Mouse (Mus musculus): Measurements from ENCODE around the gene Rfx5. TPM values are rescaled to one million over a fixed set of nuclear protein-coding genes. Genes with fewer than 3 reads are reported as not detected.

Gene Rfx5
- polyA plus RNA-seq, 1 experiment from 2014 or later = 8.5 TPM

GRCm38 (mm10) chr3:94973620-94974019, 19.7 kb downstream of the Rfx5 start:
- Histone ChIP-seq H3K9ac (no peak overlapping the region), H3K4me1 (peaks cover 4% of the 10 kb centered on the region), H3K36me3 (peaks cover 5% of the 10 kb centered on the region; the same call in 1 of the 2 replicates), H3K27me3 (replicated peaks) (no peaks in the 10 kb centered on the region), H3K9me3 (no peaks in the 10 kb centered on the region), H3K27ac (no peak overlapping the region), H3K4me2 (peak overlapping the region; percentile 75), H3K4me3 (replicated peaks) (no peak overlapping the region)
- ATAC-seq (ENCODE audit: insufficient read depth, low FRiP score, low read depth) = no peak
- WGBS = 84% methylated on average over 5 of the region's 5 CpGs

- H3K27ac ChIP-seq = peak overlapping the region; percentile 48; the same call in 1 of the 2 replicates
- peak overlapping the region; percentile 29; the same call in 1 of the 2 replicates for H3K9ac ChIP-seq
- peak overlapping the region; percentile 99 for H3K4me3 ChIP-seq (replicated peaks)
- H3K4me2 ChIP-seq = peak overlapping the region; percentile 75
- H3K36me3 ChIP-seq = peaks cover 5% of the 10 kb centered on the region; the same call in 1 of the 2 replicates
- 19% methylated on average over 8 of the region's 9 CpGs for WGBS
- ATAC-seq (ENCODE audit: insufficient read depth, low FRiP score, low read depth) = no peak; the same call in 1 of the 2 replicates
- H3K4me1 ChIP-seq = peaks cover 4% of the 10 kb centered on the region
- no peaks in the 10 kb centered on the region for H3K9me3 ChIP-seq
- H3K27me3 ChIP-seq (replicated peaks) = no peaks in the 10 kb centered on the region
Measured at GRCm38 (mm10) chr3:94974026-94974527, 20.2 kb downstream of the Rfx5 start.

GRCm38 (mm10) chr3:94974528-94975422, 20.9 kb downstream of the Rfx5 start, which contains the start of gene Pi4kb:
TSS of gene Pi4kb (plus strand) at chr3:94974731.
- Histone ChIP-seq H3K4me3 (replicated peaks) (peak within 1 kb of the TSS; percentile 99), H3K27ac (peak within 1 kb of the TSS; percentile 95), H3K4me1 (peaks cover 4% of the 10 kb centered on the region), H3K27me3 (replicated peaks) (no peaks in the 10 kb centered on the region), H3K9ac (peak within 1 kb of the TSS; percentile 95), H3K4me2 (peak within 1 kb of the TSS; percentile 75), H3K36me3 (peaks cover 5% of the 10 kb centered on the region; the same call in 1 of the 2 replicates), H3K9me3 (no peaks in the 10 kb centered on the region)
- 0% methylated on average over 54 of the region's 57 CpGs for WGBS
- ATAC-seq (ENCODE audit: insufficient read depth, low FRiP score, low read depth) = peak; percentile 90

GRCm38 (mm10) chr3:94984312-94984711, 30.4 kb downstream of the Rfx5 start:
- Histone ChIP-seq H3K4me2 (no peak overlapping the region), H3K36me3 (peaks cover 11% of the 10 kb centered on the region; the same call in 1 of the 2 replicates), H3K9ac (no peak overlapping the region), H3K9me3 (no peaks in the 10 kb centered on the region), H3K27ac (no peak overlapping the region), H3K4me3 (replicated peaks) (no peak overlapping the region), H3K4me1 (peaks cover 25% of the 10 kb centered on the region), H3K27me3 (replicated peaks) (no peaks in the 10 kb centered on the region)
- no peak for ATAC-seq (ENCODE audit: insufficient read depth, low FRiP score, low read depth)
- 92% methylated on average over 11 of the region's 11 CpGs for WGBS

- H3K4me2 ChIP-seq = no peak overlapping the region
- 96% methylated on average over 2 of the region's 2 CpGs for WGBS
- no peak overlapping the region for H3K27ac ChIP-seq
- ATAC-seq (ENCODE audit: insufficient read depth, low FRiP score, low read depth) = no peak
- no peaks in the 10 kb centered on the region for H3K27me3 ChIP-seq (replicated peaks)
- H3K4me1 ChIP-seq = peaks cover 34% of the 10 kb centered on the region
- no peak overlapping the region for H3K4me3 ChIP-seq (replicated peaks)
- peaks cover 11% of the 10 kb centered on the region; the same call in 1 of the 2 replicates for H3K36me3 ChIP-seq
- H3K9ac ChIP-seq = no peak overlapping the region
- H3K9me3 ChIP-seq = no peaks in the 10 kb centered on the region
Measured at GRCm38 (mm10) chr3:94985513-94985912, 31.6 kb downstream of the Rfx5 start.

GRCm38 (mm10) chr3:94987578-94987977, 33.7 kb downstream of the Rfx5 start:
- no peak overlapping the region for H3K4me2 ChIP-seq
- H3K4me1 ChIP-seq = peaks cover 34% of the 10 kb centered on the region
- H3K27me3 ChIP-seq (replicated peaks) = no peaks in the 10 kb centered on the region
- no peak; the same call in 1 of the 2 replicates for ATAC-seq (ENCODE audit: insufficient read depth, low FRiP score, low read depth)
- no peaks in the 10 kb centered on the region for H3K9me3 ChIP-seq
- no peak overlapping the region for H3K4me3 ChIP-seq (replicated peaks)
- peaks cover 10% of the 10 kb centered on the region; the same call in 1 of the 2 replicates for H3K36me3 ChIP-seq
- H3K27ac ChIP-seq = 0 out of 2 replicates have a peak overlapping the region, but pooled peaks have one; percentile 11
- no peak overlapping the region for H3K9ac ChIP-seq

- Histone ChIP-seq H3K27ac (peak overlapping the region; percentile 69), H3K4me1 (peaks cover 34% of the 10 kb centered on the region), H3K9me3 (no peaks in the 10 kb centered on the region), H3K4me2 (peak overlapping the region; percentile 35), H3K36me3 (peaks cover 9% of the 10 kb centered on the region; the same call in 1 of the 2 replicates), H3K9ac (no peak overlapping the region), H3K27me3 (replicated peaks) (no peaks in the 10 kb centered on the region), H3K4me3 (replicated peaks) (no peak overlapping the region)
- ATAC-seq (ENCODE audit: insufficient read depth, low FRiP score, low read depth) = peak; percentile 49; the same call in 1 of the 2 replicates
- 13% methylated on average over 9 of the region's 9 CpGs for WGBS
Measured at GRCm38 (mm10) chr3:94989159-94989761, 35.4 kb downstream of the Rfx5 start.

GRCm38 (mm10) chr3:94996946-94997345, 43.1 kb downstream of the Rfx5 start:
- H3K4me2 ChIP-seq = no peak overlapping the region
- WGBS = 22% methylated on average over 2 of the region's 2 CpGs
- no peak overlapping the region for H3K27ac ChIP-seq
- no peak overlapping the region for H3K9ac ChIP-seq
- no peak overlapping the region for H3K4me3 ChIP-seq (replicated peaks)
- H3K36me3 ChIP-seq = peaks cover 49% of the 10 kb centered on the region
- H3K4me1 ChIP-seq = no peaks in the 10 kb centered on the region
- ATAC-seq (ENCODE audit: insufficient read depth, low FRiP score, low read depth) = no peak
- no peaks in the 10 kb centered on the region for H3K9me3 ChIP-seq
- H3K27me3 ChIP-seq (replicated peaks) = no peaks in the 10 kb centered on the region

- 84% methylated on average over 4 of the region's 4 CpGs for WGBS
Measured at GRCm38 (mm10) chr3:95002569-95002968, 48.7 kb downstream of the Rfx5 start.

GRCm38 (mm10) chr3:95003273-95003672, 49.4 kb downstream of the Rfx5 start:
- H3K9ac ChIP-seq = no peak overlapping the region
- peaks cover 58% of the 10 kb centered on the region for H3K36me3 ChIP-seq
- H3K27ac ChIP-seq = no peak overlapping the region
- H3K9me3 ChIP-seq = no peaks in the 10 kb centered on the region
- no peaks in the 10 kb centered on the region for H3K27me3 ChIP-seq (replicated peaks)
- no peak overlapping the region for H3K4me2 ChIP-seq
- 0 out of 2 replicates have a peak, but pooled peaks cover 5% of the 10 kb centered on the region for H3K4me1 ChIP-seq
- no peak overlapping the region for H3K4me3 ChIP-seq (replicated peaks)
- ATAC-seq (ENCODE audit: insufficient read depth, low FRiP score, low read depth) = no peak

More at GRCm38 (mm10) chr3:95002569-95002968, 48.7 kb downstream of the Rfx5 start:
- Histone ChIP-seq H3K9ac (no peak overlapping the region), H3K36me3 (peaks cover 55% of the 10 kb centered on the region), H3K27me3 (replicated peaks) (no peaks in the 10 kb centered on the region), H3K4me1 (0 out of 2 replicates have a peak, but pooled peaks cover 5% of the 10 kb centered on the region), H3K4me3 (replicated peaks) (no peak overlapping the region), H3K9me3 (no peaks in the 10 kb centered on the region), H3K4me2 (no peak overlapping the region), H3K27ac (no peak overlapping the region)
- no peak for ATAC-seq (ENCODE audit: insufficient read depth, low FRiP score, low read depth)

GRCm38 (mm10) chr3:95005651-95006050, 51.8 kb downstream of the Rfx5 start:
- Histone ChIP-seq H3K36me3 (peaks cover 61% of the 10 kb centered on the region), H3K4me3 (replicated peaks) (no peak overlapping the region), H3K9me3 (no peaks in the 10 kb centered on the region), H3K27ac (no peak overlapping the region), H3K4me2 (no peak overlapping the region), H3K9ac (no peak overlapping the region), H3K4me1 (0 out of 2 replicates have a peak, but pooled peaks cover 5% of the 10 kb centered on the region), H3K27me3 (replicated peaks) (no peaks in the 10 kb centered on the region)
- WGBS = 92% methylated on average over 3 of the region's 3 CpGs
- no peak for ATAC-seq (ENCODE audit: insufficient read depth, low FRiP score, low read depth)

All from stomach, embryonic 15.5 days (tissue).